Mouse (Mus musculus): Measurements from ENCODE around the gene Sgms2. TPM values are rescaled to one million over a fixed set of nuclear protein-coding genes. Genes with fewer than 3 reads are reported as not detected.

The Sgms2 gene
- polyA plus RNA-seq, 1 experiment, result 6.9 TPM

- no peak for DNase-seq (ENCODE audit: low read depth, low spot score)
- WGBS, result 82% methylated on average over 14 of the region's 14 CpGs
Observed at GRCm38 (mm10) chr3:131322081-131322815, 169.0 kb downstream of the Sgms2 start.

- no peak for DNase-seq (ENCODE audit: low read depth, low spot score)
- 16% methylated on average over 3 of the region's 3 CpGs for WGBS
Observed at GRCm38 (mm10) chr3:131320184-131320583, 171.0 kb downstream of the Sgms2 start.

GRCm38 (mm10) chr3:131318211-131318610, 173.0 kb downstream of the Sgms2 start:
- WGBS, result 59% methylated on average over 2 of the region's 2 CpGs
- DNase-seq (ENCODE audit: low read depth, low spot score), result no peak

DNA sequence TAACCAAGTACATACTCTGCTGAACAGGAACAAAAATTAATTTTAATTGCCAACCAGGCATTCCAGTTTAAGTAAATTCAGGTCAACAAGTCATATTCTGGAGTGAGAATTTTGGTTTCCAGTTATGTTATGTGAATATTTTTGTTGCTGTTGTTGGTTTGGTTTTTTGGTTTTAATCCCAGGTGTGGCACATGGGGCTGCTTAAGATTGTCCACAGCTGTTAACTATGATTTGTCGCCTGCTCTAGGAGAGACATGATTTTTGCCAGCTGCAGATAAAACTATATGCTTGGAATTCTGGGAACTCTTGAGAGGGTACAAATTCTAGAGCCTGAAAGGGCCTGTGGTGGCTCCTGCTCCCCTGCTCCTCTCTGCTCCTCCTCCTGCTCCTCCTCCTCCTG, 174.1 kb downstream of the Sgms2 start:
- WGBS, result 92% methylated on average over 1 of the region's 1 CpGs
- no peak for DNase-seq (ENCODE audit: low read depth, low spot score)

- DNase-seq (ENCODE audit: low read depth, low spot score), result no peak
- WGBS, result 64% methylated on average over 4 of the region's 4 CpGs
Observed at GRCm38 (mm10) chr3:131315957-131316510, 175.2 kb downstream of the Sgms2 start.

DNA sequence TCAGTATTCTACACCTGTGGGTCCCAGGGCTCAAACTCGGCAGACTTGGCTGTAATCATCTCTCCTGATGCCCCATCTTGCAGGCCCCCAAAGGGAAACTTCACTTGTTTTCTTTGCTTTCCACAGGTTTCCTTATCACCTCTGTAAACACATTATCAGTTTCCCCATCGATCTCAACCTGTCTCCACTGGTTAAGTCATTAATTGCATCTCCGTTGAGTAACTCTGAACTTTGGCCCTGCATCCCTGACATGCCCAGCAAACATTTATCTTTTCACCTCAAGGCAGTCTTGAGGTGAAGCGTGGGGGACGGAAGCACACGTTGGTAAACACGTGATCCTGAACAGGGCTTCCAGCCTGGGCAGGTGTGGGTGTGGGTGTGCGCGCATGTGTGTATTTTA, 178.9 kb downstream of the Sgms2 start:
- 30% methylated on average over 9 of the region's 9 CpGs for WGBS
- DNase-seq (ENCODE audit: low read depth, low spot score), result no peak

- 52% methylated on average over 4 of the region's 4 CpGs for WGBS
- DNase-seq (ENCODE audit: low read depth, low spot score), result no peak
Observed at GRCm38 (mm10) chr3:131310572-131310971, 180.6 kb downstream of the Sgms2 start.

GRCm38 (mm10) chr3:131307811-131308210, 183.4 kb downstream of the Sgms2 start:
- no peak for DNase-seq (ENCODE audit: low read depth, low spot score)
- 88% methylated on average over 3 of the region's 3 CpGs for WGBS

DNA sequence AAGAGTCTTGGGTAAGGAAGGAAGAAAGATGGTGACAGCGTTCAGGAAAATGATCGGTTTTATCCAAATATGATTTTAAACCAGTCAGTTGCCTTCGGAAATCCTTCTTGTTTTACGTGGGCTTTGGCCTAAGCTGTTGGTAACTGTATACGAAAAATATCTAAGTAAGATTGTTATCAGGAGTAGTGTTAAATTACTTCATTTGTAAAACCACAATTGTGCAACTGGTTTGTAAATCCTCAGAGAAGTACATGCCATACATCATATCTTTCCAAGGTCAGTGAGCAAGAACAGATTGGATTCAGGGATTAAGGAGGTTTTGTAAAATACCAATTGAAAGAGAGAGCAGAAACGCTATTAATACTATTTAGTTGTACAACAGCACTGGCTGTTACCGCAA, 185.0 kb downstream of the Sgms2 start:
- no peak for DNase-seq (ENCODE audit: low read depth, low spot score)
- WGBS, result 91% methylated on average over 7 of the region's 7 CpGs

DNA sequence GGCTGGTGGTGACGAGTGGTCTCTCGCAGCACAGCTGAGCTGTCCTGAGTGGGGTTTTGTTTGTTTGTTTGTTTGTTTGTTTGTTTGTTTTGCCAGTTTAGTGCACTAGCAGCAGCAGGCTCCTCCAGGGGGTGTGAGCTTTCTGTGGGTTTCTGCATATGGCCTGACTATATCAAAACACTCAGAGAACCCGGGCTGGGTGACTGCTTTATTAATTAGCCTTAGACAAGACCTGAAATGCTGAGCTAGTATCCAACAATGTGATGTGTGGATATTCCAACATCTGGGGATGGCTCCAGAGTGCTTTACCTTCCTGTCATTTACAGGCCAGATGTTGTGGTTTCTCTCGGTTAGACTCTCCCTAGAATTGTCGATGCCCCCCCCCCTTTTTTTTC, 187.9 kb downstream of the Sgms2 start:
- no peak for DNase-seq (ENCODE audit: low read depth, low spot score)
- 18% methylated on average over 5 of the region's 5 CpGs for WGBS

DNA sequence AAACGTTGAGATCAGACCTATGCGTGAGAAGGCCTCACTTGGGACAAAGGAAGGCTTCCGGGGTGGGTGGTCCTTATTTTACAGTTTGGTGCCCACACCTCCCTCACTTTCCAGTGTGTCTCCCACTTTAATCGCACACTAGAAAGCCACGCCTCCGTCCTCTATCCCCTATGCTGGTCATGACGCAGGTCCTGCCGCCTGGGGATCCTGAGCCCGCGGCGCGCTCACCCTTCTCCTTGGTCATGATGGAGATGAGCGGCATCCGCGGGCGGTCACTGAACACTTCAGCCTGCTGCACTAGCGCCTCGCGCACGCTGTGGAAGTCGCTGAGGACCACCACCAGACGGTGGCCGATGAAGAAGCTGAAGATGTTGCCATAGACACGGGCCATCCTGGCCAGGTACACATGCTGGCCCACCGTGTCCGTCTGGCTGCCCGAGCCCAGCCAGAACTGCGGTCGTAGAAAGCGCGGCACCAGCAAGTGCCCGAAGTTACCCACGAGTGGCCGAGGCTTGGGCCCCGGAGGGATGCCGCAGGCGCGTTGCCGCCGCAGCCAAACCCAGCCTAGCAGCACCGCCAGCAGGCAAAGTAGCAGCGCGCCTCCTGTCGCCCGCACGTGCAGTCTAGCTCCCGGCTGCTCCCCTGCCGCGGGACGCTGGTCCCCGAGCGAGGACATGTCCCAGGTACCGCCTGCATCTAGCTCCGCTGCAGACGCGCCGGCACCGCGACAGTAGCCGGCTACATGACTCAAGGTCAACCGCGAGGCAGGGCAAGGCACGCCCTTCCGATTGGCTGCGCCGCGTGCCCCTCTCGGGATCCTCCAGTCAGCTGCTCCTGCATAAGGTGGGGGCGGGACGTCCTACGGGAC, 188.5 kb downstream of the Sgms2 start, which contains the start of gene Cyp2u1:
TSS of gene Cyp2u1 (minus strand) at position 776 of the 868 bp plus-strand sequence.
- WGBS, result 3% methylated on average over 71 of the region's 71 CpGs
- no peak for DNase-seq (ENCODE audit: low read depth, low spot score)

- 4% methylated on average over 6 of the region's 6 CpGs for WGBS
- DNase-seq (ENCODE audit: low read depth, low spot score), result no peak
Observed at GRCm38 (mm10) chr3:131299908-131300307, 191.3 kb downstream of the Sgms2 start.

DNA sequence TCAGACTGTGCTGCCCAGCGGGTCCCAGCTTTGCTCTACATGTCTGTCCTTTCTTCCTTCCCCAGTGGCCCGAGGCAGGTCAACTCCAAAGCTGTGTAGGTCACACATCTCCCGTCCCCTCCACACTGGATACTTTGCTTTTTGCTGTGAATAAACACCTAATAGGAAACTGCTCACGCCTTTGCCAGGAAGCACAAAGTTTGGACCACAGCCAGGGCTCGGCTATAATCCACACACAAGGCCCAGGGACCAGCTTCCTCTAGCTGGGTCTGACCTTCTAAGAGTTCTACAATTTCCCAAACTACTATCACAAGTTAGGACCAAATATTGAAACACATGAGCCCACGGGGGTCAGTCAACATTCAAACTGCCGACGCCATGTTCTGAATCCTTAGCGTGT, 192.1 kb downstream of the Sgms2 start:
- WGBS, result 66% methylated on average over 9 of the region's 9 CpGs
- DNase-seq (ENCODE audit: low read depth, low spot score), result no peak

DNA sequence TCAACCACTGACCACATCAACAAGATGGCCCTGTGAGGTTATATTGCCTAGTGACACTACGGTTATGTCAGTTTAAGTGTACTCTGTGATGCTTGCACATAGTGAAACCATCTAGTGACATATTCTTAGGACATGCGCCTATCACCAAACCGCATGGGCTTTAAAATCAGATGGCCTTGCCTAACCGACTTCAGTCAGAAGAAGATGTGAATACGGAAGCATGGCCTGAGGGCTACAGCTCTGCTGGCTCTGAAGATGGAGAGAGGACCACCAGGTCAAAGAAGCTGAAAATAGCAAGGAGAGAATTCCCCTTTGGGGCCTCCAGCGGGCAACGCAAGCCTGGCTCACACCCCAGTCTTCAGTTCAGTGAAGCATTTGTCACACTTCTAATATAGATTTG, 194.3 kb downstream of the Sgms2 start:
- WGBS, result 92% methylated on average over 7 of the region's 7 CpGs
- DNase-seq (ENCODE audit: low read depth, low spot score), result no peak

GRCm38 (mm10) chr3:131295513-131296200, 195.6 kb downstream of the Sgms2 start:
- no peak for DNase-seq (ENCODE audit: low read depth, low spot score)
- WGBS, result 78% methylated on average over 12 of the region's 12 CpGs

DNA sequence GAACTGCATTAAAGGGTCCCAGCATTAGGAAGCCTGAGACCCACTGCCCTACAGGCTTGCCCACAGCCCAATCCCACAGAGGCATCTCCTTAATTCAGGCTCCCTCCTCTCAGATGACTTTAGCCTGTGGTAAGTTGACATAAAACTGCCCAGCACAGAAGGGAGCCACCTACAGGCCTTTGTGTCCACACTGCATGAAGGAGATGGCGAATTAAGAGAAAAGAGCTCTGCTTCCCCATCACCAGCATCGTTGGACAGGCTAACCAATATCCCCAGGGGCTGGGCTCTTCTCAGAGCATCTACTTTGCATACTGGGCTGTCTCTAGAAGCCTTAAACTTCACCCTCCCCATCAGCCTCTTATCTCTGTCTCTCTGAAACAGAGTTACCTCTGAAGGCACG, 196.7 kb downstream of the Sgms2 start:
- WGBS, result 66% methylated on average over 3 of the region's 3 CpGs
- DNase-seq (ENCODE audit: low read depth, low spot score), result no peak

- 49% methylated on average over 3 of the region's 3 CpGs for WGBS
- no peak for DNase-seq (ENCODE audit: low read depth, low spot score)
Observed at GRCm38 (mm10) chr3:131292959-131293358, 198.3 kb downstream of the Sgms2 start.

DNA sequence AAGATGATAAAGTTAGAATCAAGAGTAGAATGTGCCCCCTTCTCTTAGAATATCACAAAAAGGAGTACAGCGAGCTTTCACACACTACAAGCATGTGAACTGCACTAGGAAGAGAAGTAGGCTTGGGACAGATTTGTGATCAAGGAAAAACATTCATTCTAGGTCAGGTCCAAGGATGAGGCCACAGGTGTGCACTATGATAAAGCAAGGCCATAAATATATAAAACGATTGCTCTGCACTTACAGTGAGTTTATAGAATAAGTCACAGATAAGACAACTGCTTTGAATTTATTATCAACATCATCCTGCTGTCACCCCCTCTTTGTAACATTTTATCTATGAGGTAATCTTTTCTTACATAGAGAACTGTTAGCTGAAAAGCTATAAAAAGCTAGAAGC, 198.9 kb downstream of the Sgms2 start:
- WGBS, result 30% methylated on average over 2 of the region's 2 CpGs
- no peak for DNase-seq (ENCODE audit: low read depth, low spot score)

DNA sequence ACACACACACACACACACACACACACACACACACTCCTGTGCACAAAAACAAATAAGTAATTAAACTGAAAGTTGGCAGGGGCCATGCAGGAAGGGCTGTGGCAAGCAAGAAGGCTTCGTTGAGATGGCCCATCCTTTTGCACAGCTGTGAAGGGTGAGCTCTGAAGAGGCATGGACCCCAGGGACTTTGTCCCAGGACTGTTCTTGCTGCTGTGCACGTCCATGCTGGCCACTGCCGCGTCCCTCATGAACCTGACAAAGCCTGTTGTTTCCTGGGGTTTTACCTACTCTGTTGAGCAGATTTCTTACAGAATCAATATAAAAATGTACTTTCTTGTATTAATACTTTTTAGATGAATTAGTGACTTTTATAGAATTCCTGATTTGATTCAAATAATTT, 199.3 kb downstream of the Sgms2 start:
- 78% methylated on average over 4 of the region's 4 CpGs for WGBS
- no peak for DNase-seq (ENCODE audit: low read depth, low spot score)

- WGBS, result 41% methylated on average over 4 of the region's 4 CpGs
- no peak for DNase-seq (ENCODE audit: low read depth, low spot score)
Observed at GRCm38 (mm10) chr3:131274151-131274550, 217.1 kb downstream of the Sgms2 start.
